Mouse (Mus musculus) hindbrain, postnatal 0 days (tissue): ENCODE data around the gene Cep72. TPM values are rescaled to one million over a fixed set of nuclear protein-coding genes. Genes with fewer than 3 reads are reported as not detected.
"Not testable (repeated sequence)": the region's sequence is repeated elsewhere in the genome, so short reads cannot be mapped to it uniquely, and the experiment has no call there.

Source experiments
- ATAC-seq: fragments of 200-750 bp; cut with Nextera tagmentation; 2 replicates; pipeline ENCODE4 v1.8.0; 2017; ENCODE audit warnings: mild to moderate bottlenecking, moderate TSS enrichment, moderate library complexity
- DNase-seq: peaks from one replicate; pipeline ENCODE4 v3.0.0-alpha.2; 2015; ENCODE audit warnings: low spot score
- H3K27ac ChIP-seq: fragments of 300-500 bp; sonication (generic); 2 replicates; pipeline ENCODE4 v1.5.1; 2014; ENCODE audit warnings: mild to moderate bottlenecking
- H3K27me3 ChIP-seq: fragments of 300-500 bp; sonication (generic); 2 replicates; pipeline ENCODE4 v1.6.1; 2014; ENCODE audit warnings: low read length, mixed read lengths; ENCODE audit not compliant: insufficient read depth
- H3K36me3 ChIP-seq: fragments of 300-500 bp; sonication (generic); 2 replicates; pipeline ENCODE4 v1.6.1; 2014; ENCODE audit warnings: low read length, mixed read lengths; ENCODE audit not compliant: insufficient read depth
- H3K4me1 ChIP-seq: fragments of 300-500 bp; sonication (generic); 2 replicates; pipeline ENCODE4 v1.6.1; 2014; ENCODE audit warnings: antibody characterized with exemption, low read length, mixed read lengths; ENCODE audit not compliant: insufficient read depth
- H3K4me2 ChIP-seq: fragments of 300-500 bp; sonication (generic); 2 replicates; pipeline ENCODE4 v1.6.1; 2014; ENCODE audit warnings: low read depth, mild to moderate bottlenecking, low read length, moderate library complexity, mixed read lengths
- H3K4me3 ChIP-seq: fragments of 300-500 bp; sonication (generic); 2 replicates; pipeline ENCODE4 v1.5.1; 2014; ENCODE audit warnings: low read length
- H3K9ac ChIP-seq: fragments of 300-500 bp; sonication (generic); replicated peaks from 2 replicates; pipeline ENCODE4 v1.6.1; 2014; ENCODE audit warnings: mild to moderate bottlenecking, low read length, moderate library complexity, mixed read lengths
- H3K9me3 ChIP-seq: fragments of 300-500 bp; sonication (generic); 2 replicates; pipeline ENCODE4 v1.6.1; 2016; ENCODE audit warnings: low read length, mixed read lengths
- CTCF ChIP-seq: IDR thresholded peaks from 2 replicates; pipeline ENCODE4 v1.5.1; 2016; ENCODE audit warnings: antibody characterized with exemption, control low read depth, low read depth
- WGBS: fragments of 180-500 bp; shearing (Covaris S2); extraction: QIAGEN DNeasy Blood & Tissue Kit; methylation state at CpG from one replicate; pipeline ENCODE4 v1.1.7; 2014; 5-methylcytosine and 5-hydroxymethylcytosine counted together
- polyA plus RNA-seq: library from polyadenylated mRNA; unstranded; fragments of >200 nt; fragmentation: Nextera tagmentation; extraction: Ambion mirVana; gene quantifications from 2 replicates; pipeline ENCODE4 v1.2.1, GENCODE M21; 2015
- total RNA-seq: library from RNA; depleted of rRNA; stranded (reverse); fragments of >200 nt; gene quantifications from 2 replicates; pipeline ENCODE4 v1.2.3, GENCODE M21; 2014

Gene Cep72
- total and polyA plus RNA-seq, 2 experiments from 2014 or later: 5.3 to 7.8 TPM

GRCm38 (mm10) chr13:74017426-74017825 lies 44.7 kb downstream of the Cep72 start:
- Histone ChIP-seq H3K27ac (no peak overlapping the region), H3K4me3 (no peak overlapping the region), H3K9ac (no peak overlapping the region), H3K4me1 (no peaks in the 10 kb centered on the region), H3K9me3 (no peaks in the 10 kb centered on the region), H3K4me2 (no peak overlapping the region), H3K27me3 (no peaks in the 10 kb centered on the region), H3K36me3 (no peaks in the 10 kb centered on the region; the same call in 1 of the 2 replicates)
- no peak for TF ChIP-seq CTCF
- DNase-seq: no peak
- ATAC-seq: no peak
- 82% methylated on average over 4 of the region's 4 CpGs for WGBS

- no peak for ATAC-seq
- Histone ChIP-seq H3K4me1 (peaks cover 10% of the 10 kb centered on the region), H3K9ac (no peak overlapping the region), H3K4me2 (no peak overlapping the region), H3K9me3 (no peaks in the 10 kb centered on the region), H3K27ac (no peak overlapping the region), H3K27me3 (no peaks in the 10 kb centered on the region), H3K4me3 (no peak overlapping the region), H3K36me3 (no peaks in the 10 kb centered on the region)
- WGBS: 57% methylated on average over 4 of the region's 4 CpGs
- DNase-seq: peak; percentile 33
- TF ChIP-seq CTCF: no peak
Observed at GRCm38 (mm10) chr13:74015908-74016307, 46.2 kb downstream of the Cep72 start.

- Histone ChIP-seq H3K4me1 (peaks cover 12% of the 10 kb centered on the region), H3K9ac (peak overlapping the region; percentile 75), H3K4me3 (peak overlapping the region; percentile 69), H3K27me3 (no peaks in the 10 kb centered on the region), H3K36me3 (no peaks in the 10 kb centered on the region), H3K4me2 (peak overlapping the region; percentile 96), H3K9me3 (no peaks in the 10 kb centered on the region), H3K27ac (peak overlapping the region; percentile 90)
- TF ChIP-seq CTCF: no peak
- peak; percentile 61 for ATAC-seq
- 9% methylated on average over 3 of the region's 3 CpGs for WGBS
- peak; percentile 61 for DNase-seq
Observed at GRCm38 (mm10) chr13:74010678-74011077, 51.4 kb downstream of the Cep72 start.

- Histone ChIP-seq H3K27me3 (no peaks in the 10 kb centered on the region), H3K4me2 (peak overlapping the region; percentile 96), H3K9ac (peak overlapping the region; percentile 75), H3K36me3 (no peaks in the 10 kb centered on the region), H3K27ac (peak overlapping the region; percentile 90), H3K4me3 (peak overlapping the region; percentile 69), H3K9me3 (no peaks in the 10 kb centered on the region), H3K4me1 (peaks cover 12% of the 10 kb centered on the region)
- WGBS: under 1% methylated on average over 55 of the region's 55 CpGs
- TF ChIP-seq CTCF: no peak
- DNase-seq (peak; percentile 89), ATAC-seq (peak; percentile 66)
Observed at GRCm38 (mm10) chr13:74009791-74010614, 52.1 kb downstream of the Cep72 start.

GRCm38 (mm10) chr13:74008948-74009718 lies 53.0 kb downstream of the Cep72 start, which contains the start of gene Tppp:
TSS of gene Tppp (plus strand) at chr13:74009407.
- peaks cover 12% of the 10 kb centered on the region for H3K4me1 ChIP-seq
- DNase-seq (peak; percentile 91), ATAC-seq (peak; percentile 92)
- H3K36me3 ChIP-seq: no peaks in the 10 kb centered on the region
- under 1% methylated on average over 56 of the region's 56 CpGs for WGBS
- H3K9ac ChIP-seq: peak within 1 kb of the TSS; percentile 75
- H3K4me3 ChIP-seq: peak within 1 kb of the TSS; percentile 69
- peak within 1 kb of the TSS; percentile 90 for H3K27ac ChIP-seq
- no peaks in the 10 kb centered on the region for H3K9me3 ChIP-seq
- TF ChIP-seq CTCF: 0 out of 2 replicates have a peak, but pooled peaks have one; percentile 2
- H3K27me3 ChIP-seq: no peaks in the 10 kb centered on the region
- H3K4me2 ChIP-seq: peak within 1 kb of the TSS; percentile 96

- 80% methylated on average over 2 of the region's 2 CpGs for WGBS
- not testable (repeated sequence) for H3K36me3 ChIP-seq, H3K9me3 ChIP-seq, H3K4me3 ChIP-seq, DNase-seq, ATAC-seq, H3K9ac ChIP-seq, H3K27me3 ChIP-seq, H3K27ac ChIP-seq
- Histone ChIP-seq H3K4me2 (peak overlapping the region; percentile 96; the same call in 1 of the 2 replicates), H3K4me1 (peaks cover 12% of the 10 kb centered on the region)
Observed at GRCm38 (mm10) chr13:74008216-74008615, 53.9 kb downstream of the Cep72 start.

- DNase-seq, H3K4me2 ChIP-seq, H3K9me3 ChIP-seq, H3K9ac ChIP-seq, ATAC-seq, H3K36me3 ChIP-seq, H3K27ac ChIP-seq, H3K4me3 ChIP-seq, H3K27me3 ChIP-seq: not testable (repeated sequence)
- 86% methylated on average over 4 of the region's 4 CpGs for WGBS
- peaks cover 11% of the 10 kb centered on the region for H3K4me1 ChIP-seq
Observed at GRCm38 (mm10) chr13:74006881-74007280, 55.2 kb downstream of the Cep72 start.
